Comparison of ENCODE assay signal across 8 mouse cellular contexts in the genomic region with DNA sequence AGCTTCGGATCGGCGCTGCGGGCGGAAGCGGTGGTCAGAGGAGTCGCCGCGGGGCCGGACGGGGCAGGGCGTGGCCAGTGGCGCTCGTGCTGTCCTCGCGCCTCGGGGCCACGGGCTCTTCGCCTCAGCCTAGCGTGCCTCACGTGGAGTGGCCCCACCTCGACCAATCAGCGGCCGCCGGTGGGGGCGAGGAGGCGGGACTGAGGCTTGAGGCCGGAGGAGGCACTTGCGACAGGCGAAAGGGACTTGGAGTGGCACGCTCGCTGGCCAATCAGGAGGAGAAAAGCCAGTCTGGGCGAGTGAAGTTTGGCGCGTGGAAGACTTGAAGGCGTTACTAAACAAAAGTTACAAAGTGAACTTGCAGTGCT. TPM values are rescaled to one million over a fixed set of nuclear protein-coding genes. Genes with fewer than 3 reads are reported as not detected.
A peak's percentile ranks its signal among the peaks of the same experiment; 100 is the strongest.
DNase-seq lines count a peak whose midpoint lies in the region; ATAC-seq lines count a peak whose summit lies in the region.

A gene (minus strand): TSS at position 112 of the 368 bp plus-strand sequence.

- H3K27me3 ChIP-seq in forebrain, embryonic 14.5 days (replicated peaks; ENCODE audit: control insufficient read depth, insufficient read depth, low read length), result peaks cover 19% of the 10 kb centered on the region
- H3K27me3 ChIP-seq in heart, embryonic 16.5 days (ENCODE audit: control insufficient read depth, insufficient read depth, low read length), result peaks cover 21% of the 10 kb centered on the region
- peaks cover 21% of the 10 kb centered on the region for H3K27me3 ChIP-seq in liver, embryonic 11.5 days (replicated peaks; ENCODE audit: control insufficient read depth, insufficient read depth, low read length)

- H3K9ac ChIP-seq in forebrain, embryonic 14.5 days (ENCODE audit: low read length), result no peak within 1 kb of the TSS
- H3K9ac ChIP-seq in heart, embryonic 16.5 days (ENCODE audit: low read length), result no peak within 1 kb of the TSS
- no peak within 1 kb of the TSS for H3K9ac ChIP-seq in liver, embryonic 11.5 days (ENCODE audit: low read depth, low read length)

- no peak within 1 kb of the TSS for H3K27ac ChIP-seq in forebrain, embryonic 14.5 days (ENCODE audit: low read depth, low read length)
- no peak within 1 kb of the TSS for H3K27ac ChIP-seq in heart, embryonic 16.5 days (ENCODE audit: low read length)
- no peak within 1 kb of the TSS for H3K27ac ChIP-seq in liver, embryonic 11.5 days (ENCODE audit: low read depth, low read length)

- DNase-seq in CD4-positive helper T cell, adult 2 months (ENCODE audit: low read depth, low spot score), result peak; percentile 2
- peak; percentile 83 for DNase-seq in forebrain, embryonic 14.5 days (ENCODE audit: low spot score)
- DNase-seq in kidney, postnatal 10 days, result peak; percentile 92
- peak; percentile 76 for DNase-seq in liver, embryonic 11.5 days (ENCODE audit: low spot score)
- peak; percentile 78 for DNase-seq in neural tube, embryonic 10.5 days (ENCODE audit: extremely low spot score, low spot score)
- DNase-seq in testis, postnatal 14 days (ENCODE audit: low spot score), result peak; percentile 100

- WGBS in forebrain, embryonic 14.5 days, result 25% methylated on average over 36 of the region's 36 CpGs
- WGBS in heart, embryonic 16.5 days, result 20% methylated on average over 36 of the region's 36 CpGs
- WGBS in liver, embryonic 11.5 days, result 21% methylated on average over 36 of the region's 36 CpGs

- H3K9me3 ChIP-seq in forebrain, embryonic 14.5 days (replicated peaks; ENCODE audit: control insufficient read depth, low read length), result no peaks in the 10 kb centered on the region
- peaks cover 4% of the 10 kb centered on the region; the same call in 1 of the 2 replicates for H3K9me3 ChIP-seq in heart, embryonic 16.5 days (replicated peaks; ENCODE audit: control insufficient read depth, low read length)
- no peaks in the 10 kb centered on the region for H3K9me3 ChIP-seq in liver, embryonic 11.5 days (ENCODE audit: control insufficient read depth, low read length)

- peak within 1 kb of the TSS; percentile 30 for H3K4me3 ChIP-seq in forebrain, embryonic 14.5 days (ENCODE audit: low read depth, low read length)
- H3K4me3 ChIP-seq in heart, embryonic 16.5 days (ENCODE audit: low read length), result peak within 1 kb of the TSS; percentile 53
- peak within 1 kb of the TSS; percentile 39 for H3K4me3 ChIP-seq in liver, embryonic 11.5 days (ENCODE audit: low read depth, low read length)

- peak within 1 kb of the TSS; percentile 53 for H3K4me2 ChIP-seq in forebrain, embryonic 14.5 days (ENCODE audit: low read length)
- H3K4me2 ChIP-seq in heart, embryonic 16.5 days (ENCODE audit: low read depth, low read length), result peak within 1 kb of the TSS; percentile 75
- peak within 1 kb of the TSS; percentile 53 for H3K4me2 ChIP-seq in liver, embryonic 11.5 days

- no peaks in the 10 kb centered on the region for H3K36me3 ChIP-seq in forebrain, embryonic 14.5 days (ENCODE audit: control insufficient read depth, insufficient read depth, low read length)
- no peaks in the 10 kb centered on the region for H3K36me3 ChIP-seq in heart, embryonic 16.5 days (ENCODE audit: control insufficient read depth, insufficient read depth)
- no peaks in the 10 kb centered on the region for H3K36me3 ChIP-seq in liver, embryonic 11.5 days (ENCODE audit: control insufficient read depth, insufficient read depth, low read length)

- peaks cover 3% of the 10 kb centered on the region; the same call in 1 of the 2 replicates for H3K4me1 ChIP-seq in forebrain, embryonic 14.5 days (ENCODE audit: control insufficient read depth, insufficient read depth, low read length)
- peaks cover 4% of the 10 kb centered on the region; the same call in 1 of the 2 replicates for H3K4me1 ChIP-seq in heart, embryonic 16.5 days (ENCODE audit: control insufficient read depth, insufficient read depth, low read length)
- peaks cover 2% of the 10 kb centered on the region; the same call in 1 of the 2 replicates for H3K4me1 ChIP-seq in liver, embryonic 11.5 days (replicated peaks; ENCODE audit: control insufficient read depth, insufficient read depth, low read length)

- peak; percentile 70; the same call in 1 of the 2 replicates for ATAC-seq in cerebellum, adult (ENCODE audit: insufficient number of reproducible peaks, low FRiP score, low TSS enrichment)
- peak; percentile 96 for ATAC-seq in forebrain, embryonic 14.5 days
- ATAC-seq in heart, embryonic 16.5 days (replicated peaks; ENCODE audit: extremely low read depth, insufficient read depth, low FRiP score), result peak; percentile 92
- peak; percentile 77 for ATAC-seq in liver, embryonic 11.5 days (replicated peaks; ENCODE audit: low FRiP score)

RNA-seq across cellular contexts. Expression of the gene that starts here (rescaled TPM):
- 1.3 and 1.7 TPM in 2 replicates for polyA plus RNA-seq in forebrain, embryonic 14.5 days (2014; fragmentation: Nextera tagmentation; extraction: Ambion mirVana)
- polyA plus RNA-seq in heart, embryonic 16.5 days (2015; fragmentation: Nextera tagmentation; extraction: Ambion mirVana), result 1.4 and 1.6 TPM in 2 replicates
- 2.6 and 3.4 TPM in 2 replicates for polyA plus RNA-seq in liver, embryonic 11.5 days (2014; fragmentation: Nextera tagmentation; extraction: Ambion mirVana)

Comparison
In these comparisons a context has a peak if more than half of its experiments do, and no peak if none do; other contexts are left out.
1. DNase-seq: peak in every context shown above with its lines; median percentile 100 in testis, postnatal 14 days; 92 in kidney, postnatal 10 days; 83 in forebrain, embryonic 14.5 days; 78 in neural tube, embryonic 10.5 days; 76 in liver, embryonic 11.5 days; 2 in CD4-positive helper T cell, adult 2 months.